Mouse (Mus musculus): ENCODE measurements around the gene Nucb1. TPM values are rescaled to one million over a fixed set of nuclear protein-coding genes. Genes with fewer than 3 reads are reported as not detected.
"Not testable (repeated sequence)": the region's sequence is repeated elsewhere in the genome, so short reads cannot be mapped to it uniquely, and the experiment has no call there.

Gene Nucb1
- polyA plus RNA-seq, 1 experiment from 2014 or later: 159 TPM

GRCm38 (mm10) chr7:45516846-45517245 lies 6.6 kb upstream of the Nucb1 start:
- H3K4me1 ChIP-seq (ENCODE audit: control insufficient read depth in 2 of 2, insufficient read depth in 2 of 2, low read length in 2 of 2); H3K27me3 ChIP-seq (ENCODE audit: control insufficient read depth, insufficient read depth, low read length); H3K4me3 ChIP-seq (ENCODE audit: control insufficient read depth in 1 of 2, insufficient read depth in 1 of 2, low read depth in 1 of 2, low read length in 2 of 2); ATAC-seq (ENCODE audit: insufficient number of reproducible peaks, insufficient read depth, low FRiP score, low read depth); H3K36me3 ChIP-seq (ENCODE audit: control insufficient read depth, insufficient read depth, low read length); H3K4me2 ChIP-seq (ENCODE audit: low read length); H3K9me3 ChIP-seq (ENCODE audit: control insufficient read depth, low read length); H3K27ac ChIP-seq (replicated peaks in 1 of 2; ENCODE audit: control insufficient read depth in 1 of 2, insufficient read depth in 1 of 2, low read depth in 2 of 2, low read length in 2 of 2); H3K9ac ChIP-seq (ENCODE audit: low read length): not testable (repeated sequence)
- WGBS: 74% methylated on average over 5 of the region's 5 CpGs

- no peaks in the 10 kb centered on the region for H3K27me3 ChIP-seq (ENCODE audit: control insufficient read depth, insufficient read depth, low read length)
- H3K4me1 ChIP-seq (ENCODE audit: control insufficient read depth in 2 of 2, insufficient read depth in 2 of 2, low read length in 2 of 2): peaks cover 4 to 6% of the 10 kb centered on the region in 2 experiments; a peak in 3 of 4 replicates
- peak overlapping the region; percentile 16; the same call in 1 of the 2 replicates for H3K9ac ChIP-seq (ENCODE audit: low read length)
- H3K36me3 ChIP-seq (ENCODE audit: control insufficient read depth, insufficient read depth, low read length): no peaks in the 10 kb centered on the region
- WGBS: 16% methylated on average over 16 of the region's 16 CpGs
- H3K27ac ChIP-seq (replicated peaks in 1 of 2; ENCODE audit: control insufficient read depth in 1 of 2, insufficient read depth in 1 of 2, low read depth in 2 of 2, low read length in 2 of 2): peak overlapping the region; percentile 8 to 19; a peak in 1 of 4 replicates
- H3K4me2 ChIP-seq (ENCODE audit: low read length): peak overlapping the region; percentile 47
- H3K4me3 ChIP-seq (ENCODE audit: control insufficient read depth in 1 of 2, insufficient read depth in 1 of 2, low read depth in 1 of 2, low read length in 2 of 2): no peak overlapping the region
- ATAC-seq (ENCODE audit: insufficient number of reproducible peaks, insufficient read depth, low FRiP score, low read depth): 0 out of 2 replicates have a peak, but pooled peaks have one; percentile 24
- no peaks in the 10 kb centered on the region for H3K9me3 ChIP-seq (ENCODE audit: control insufficient read depth, low read length)
Observed at GRCm38 (mm10) chr7:45515436-45515835, 5.2 kb upstream of the Nucb1 start.

- ATAC-seq (ENCODE audit: insufficient number of reproducible peaks, insufficient read depth, low FRiP score, low read depth): no peak
- Histone ChIP-seq H3K4me2 (ENCODE audit: low read length) (no peak overlapping the region), H3K27ac (replicated peaks in 1 of 2; ENCODE audit: control insufficient read depth in 1 of 2, insufficient read depth in 1 of 2, low read depth in 2 of 2, low read length in 2 of 2) (no peak overlapping the region), H3K27me3 (ENCODE audit: control insufficient read depth, insufficient read depth, low read length) (no peaks in the 10 kb centered on the region), H3K9ac (ENCODE audit: low read length) (no peak overlapping the region), H3K9me3 (ENCODE audit: control insufficient read depth, low read length) (no peaks in the 10 kb centered on the region), H3K36me3 (ENCODE audit: control insufficient read depth, insufficient read depth, low read length) (no peaks in the 10 kb centered on the region), H3K4me1 (ENCODE audit: control insufficient read depth in 2 of 2, insufficient read depth in 2 of 2, low read length in 2 of 2) (peaks cover 7 to 8% of the 10 kb centered on the region in 2 experiments), H3K4me3 (ENCODE audit: control insufficient read depth in 1 of 2, insufficient read depth in 1 of 2, low read depth in 1 of 2, low read length in 2 of 2) (no peak overlapping the region)
- WGBS: 78% methylated on average over 7 of the region's 7 CpGs
Observed at GRCm38 (mm10) chr7:45514411-45514810, 4.2 kb upstream of the Nucb1 start.

- Histone ChIP-seq H3K27ac (replicated peaks in 1 of 2; ENCODE audit: control insufficient read depth in 1 of 2, insufficient read depth in 1 of 2, low read depth in 2 of 2, low read length in 2 of 2) (peak overlapping the region in 1 of 2 experiments; percentile 87; a peak in 2 of 4 replicates), H3K4me1 (ENCODE audit: control insufficient read depth in 2 of 2, insufficient read depth in 2 of 2, low read length in 2 of 2) (peaks cover 6 to 15% of the 10 kb centered on the region in 2 experiments), H3K27me3 (ENCODE audit: control insufficient read depth, insufficient read depth, low read length) (no peaks in the 10 kb centered on the region), H3K4me2 (ENCODE audit: low read length) (peak overlapping the region; percentile 85), H3K9me3 (ENCODE audit: control insufficient read depth, low read length) (no peaks in the 10 kb centered on the region), H3K9ac (ENCODE audit: low read length) (peak overlapping the region; percentile 87), H3K36me3 (ENCODE audit: control insufficient read depth, insufficient read depth, low read length) (peaks cover 37% of the 10 kb centered on the region), H3K4me3 (ENCODE audit: control insufficient read depth in 1 of 2, insufficient read depth in 1 of 2, low read depth in 1 of 2, low read length in 2 of 2) (peak overlapping the region; percentile 76 to 92)
- ATAC-seq (ENCODE audit: insufficient number of reproducible peaks, insufficient read depth, low FRiP score, low read depth): no peak
- WGBS: 35% methylated on average over 19 of the region's 19 CpGs
Observed at GRCm38 (mm10) chr7:45509181-45509882, 874 bp downstream of the Nucb1 start.

- no peak for ATAC-seq (ENCODE audit: insufficient number of reproducible peaks, insufficient read depth, low FRiP score, low read depth)
- Histone ChIP-seq H3K4me3 (ENCODE audit: control insufficient read depth in 1 of 2, insufficient read depth in 1 of 2, low read depth in 1 of 2, low read length in 2 of 2) (no peak overlapping the region), H3K27ac (replicated peaks in 1 of 2; ENCODE audit: control insufficient read depth in 1 of 2, insufficient read depth in 1 of 2, low read depth in 2 of 2, low read length in 2 of 2) (no peak overlapping the region), H3K9me3 (ENCODE audit: control insufficient read depth, low read length) (no peaks in the 10 kb centered on the region), H3K4me2 (ENCODE audit: low read length) (peak overlapping the region; percentile 85), H3K27me3 (ENCODE audit: control insufficient read depth, insufficient read depth, low read length) (no peaks in the 10 kb centered on the region), H3K9ac (ENCODE audit: low read length) (peak overlapping the region; percentile 87), H3K36me3 (ENCODE audit: control insufficient read depth, insufficient read depth, low read length) (peaks cover 37% of the 10 kb centered on the region), H3K4me1 (ENCODE audit: control insufficient read depth in 2 of 2, insufficient read depth in 2 of 2, low read length in 2 of 2) (peaks cover 6 to 15% of the 10 kb centered on the region in 2 experiments)
- 76% methylated on average over 6 of the region's 6 CpGs for WGBS
Observed at GRCm38 (mm10) chr7:45508561-45508960, 1.6 kb downstream of the Nucb1 start.

- Histone ChIP-seq H3K36me3 (ENCODE audit: control insufficient read depth, insufficient read depth, low read length) (peaks cover 47% of the 10 kb centered on the region), H3K9ac (ENCODE audit: low read length) (no peak overlapping the region), H3K4me3 (ENCODE audit: control insufficient read depth in 1 of 2, insufficient read depth in 1 of 2, low read depth in 1 of 2, low read length in 2 of 2) (no peak overlapping the region), H3K4me1 (ENCODE audit: control insufficient read depth in 2 of 2, insufficient read depth in 2 of 2, low read length in 2 of 2) (peaks cover 6 to 15% of the 10 kb centered on the region in 2 experiments), H3K27me3 (ENCODE audit: control insufficient read depth, insufficient read depth, low read length) (no peaks in the 10 kb centered on the region), H3K27ac (replicated peaks in 1 of 2; ENCODE audit: control insufficient read depth in 1 of 2, insufficient read depth in 1 of 2, low read depth in 2 of 2, low read length in 2 of 2) (no peak overlapping the region), H3K9me3 (ENCODE audit: control insufficient read depth, low read length) (no peaks in the 10 kb centered on the region), H3K4me2 (ENCODE audit: low read length) (no peak overlapping the region)
- WGBS: 80% methylated on average over 6 of the region's 6 CpGs
- ATAC-seq (ENCODE audit: insufficient number of reproducible peaks, insufficient read depth, low FRiP score, low read depth): no peak
Observed at GRCm38 (mm10) chr7:45507583-45507982, 2.6 kb downstream of the Nucb1 start.

GRCm38 (mm10) chr7:45498427-45498826 lies 11.8 kb downstream of the Nucb1 start:
- peaks cover 0 to 2% of the 10 kb centered on the region in 2 experiments; a peak in 1 of 4 replicates for H3K4me1 ChIP-seq (ENCODE audit: control insufficient read depth in 2 of 2, insufficient read depth in 2 of 2, low read length in 2 of 2)
- H3K4me2 ChIP-seq (ENCODE audit: low read length): no peak overlapping the region
- no peak overlapping the region for H3K27ac ChIP-seq (replicated peaks in 1 of 2; ENCODE audit: control insufficient read depth in 1 of 2, insufficient read depth in 1 of 2, low read depth in 2 of 2, low read length in 2 of 2)
- no peak for ATAC-seq (ENCODE audit: insufficient number of reproducible peaks, insufficient read depth, low FRiP score, low read depth)
- H3K9me3 ChIP-seq (ENCODE audit: control insufficient read depth, low read length): no peaks in the 10 kb centered on the region
- no peaks in the 10 kb centered on the region for H3K27me3 ChIP-seq (ENCODE audit: control insufficient read depth, insufficient read depth, low read length)
- no peak overlapping the region for H3K9ac ChIP-seq (ENCODE audit: low read length)
- no peak overlapping the region for H3K4me3 ChIP-seq (ENCODE audit: control insufficient read depth in 1 of 2, insufficient read depth in 1 of 2, low read depth in 1 of 2, low read length in 2 of 2)
- H3K36me3 ChIP-seq (ENCODE audit: control insufficient read depth, insufficient read depth, low read length): peaks cover 96% of the 10 kb centered on the region
- WGBS: 96% methylated on average over 6 of the region's 6 CpGs
